Mouse (Mus musculus) layer of hippocampus, adult 18-20 months (tissue): ENCODE measurements at regions not wholly inside any gene's neighbourhood (a gene's known extent, or its start where the extent isn't known, plus 50 kb on each side); places are given as distances from the start of the nearest gene placed in this dataset.

ENCODE experiments used
- DNase-seq, 2 experiments: peaks; one replicate each; pipeline ENCODE4 v3.0.0; 2022; ENCODE audit warnings: low spot score in 2 of 2

GRCm38 (mm10) chr6:51177701-51178060 is 254.8 kb upstream of the Nfe2l3 start:
- DNase-seq = no peak

GRCm38 (mm10) chr6:51178061-51178791 is 254.2 kb upstream of the Nfe2l3 start:
- DNase-seq = no peak

GRCm38 (mm10) chr6:51178799-51179398 is 253.6 kb upstream of the Nfe2l3 start:
- DNase-seq = no peak

GRCm38 (mm10) chr6:51179741-51180537 is 252.5 kb upstream of the Nfe2l3 start:
- no peak for DNase-seq

GRCm38 (mm10) chr6:51180881-51181875 is 251.3 kb upstream of the Nfe2l3 start:
- no peak for DNase-seq

GRCm38 (mm10) chr6:51181905-51182304 is 250.6 kb upstream of the Nfe2l3 start:
- no peak for DNase-seq

- DNase-seq = no peak
These were observed 249.6 kb upstream of the Nfe2l3 start for GRCm38 (mm10) chr6:51182771-51183284.

- DNase-seq = no peak
These were observed 248.7 kb upstream of the Nfe2l3 start for GRCm38 (mm10) chr6:51183576-51184420.

- DNase-seq = no peak
These were observed 248.0 kb upstream of the Nfe2l3 start for GRCm38 (mm10) chr6:51184500-51184899.

GRCm38 (mm10) chr6:51185201-51185600 is 247.3 kb upstream of the Nfe2l3 start:
- DNase-seq = no peak

- no peak for DNase-seq
These were observed 243.3 kb upstream of the Nfe2l3 start for GRCm38 (mm10) chr6:51189173-51189572.

GRCm38 (mm10) chr6:51192826-51193225 is 239.6 kb upstream of the Nfe2l3 start:
- DNase-seq = no peak

- no peak for DNase-seq
These were observed 239.1 kb upstream of the Nfe2l3 start for GRCm38 (mm10) chr6:51193356-51193755.

- DNase-seq = no peak
These were observed 236.1 kb upstream of the Nfe2l3 start for GRCm38 (mm10) chr6:51196391-51196790.

- DNase-seq = no peak
These were observed 235.3 kb upstream of the Nfe2l3 start for GRCm38 (mm10) chr6:51197000-51197774.

GRCm38 (mm10) chr6:51200207-51200606 is 232.3 kb upstream of the Nfe2l3 start:
- DNase-seq = no peak

GRCm38 (mm10) chr6:51200837-51201236 is 231.6 kb upstream of the Nfe2l3 start:
- no peak for DNase-seq

GRCm38 (mm10) chr6:51204306-51204705 is 228.2 kb upstream of the Nfe2l3 start:
- DNase-seq = no peak

GRCm38 (mm10) chr6:51205411-51205810 is 227.1 kb upstream of the Nfe2l3 start:
- no peak for DNase-seq
